Mouse (Mus musculus): ENCODE measurements around the gene Paxbp1. TPM values are rescaled to one million over a fixed set of nuclear protein-coding genes. Genes with fewer than 3 reads are reported as not detected.

Gene Paxbp1
- polyA plus RNA-seq, 1 experiment from 2014 or later = 17.3 TPM

- TF ChIP-seq CTCF (IDR thresholded peaks at IDR 0.05; ENCODE audit: low read depth) = no peak
- Histone ChIP-seq H3K4me1 (replicated peaks; ENCODE audit: control insufficient read depth, insufficient read depth, low read length) (no peaks in the 10 kb centered on the region), H3K27me3 (replicated peaks; ENCODE audit: control insufficient read depth, insufficient read depth, low read length) (no peaks in the 10 kb centered on the region), H3K9me3 (ENCODE audit: control insufficient read depth) (no peaks in the 10 kb centered on the region), H3K27ac (ENCODE audit: low read depth, low read length) (no peak overlapping the region), H3K36me3 (ENCODE audit: control insufficient read depth, insufficient read depth) (peaks cover 58% of the 10 kb centered on the region), H3K4me3 (ENCODE audit: low read depth, low read length) (no peak overlapping the region), H3K4me2 (replicated peaks; ENCODE audit: low read depth) (no peak overlapping the region), H3K9ac (ENCODE audit: low read depth, low read length) (no peak overlapping the region)
- WGBS = 93% methylated on average over 10 of the region's 10 CpGs
- ATAC-seq = no peak
These were observed 80.0 kb downstream of the Paxbp1 start for GRCm38 (mm10) chr16:90964302-90964701.

Other genes with a start within 250 kb of the Paxbp1 start
- gene Urb1, start 234.1 kb downstream of the Paxbp1 start, polyA plus RNA-seq (2015; fragmentation: Nextera tagmentation; extraction: Ambion mirVana) = 2.4 and 2.6 TPM in 2 replicates
- 0.68 and 0.69 TPM in 2 replicates for gene Eva1c, start 217.8 kb downstream of the Paxbp1 start, polyA plus RNA-seq (2015; fragmentation: Nextera tagmentation; extraction: Ambion mirVana)
- gene Cfap298, start 109.4 kb downstream of the Paxbp1 start, polyA plus RNA-seq (2015; fragmentation: Nextera tagmentation; extraction: Ambion mirVana) = 20.1 and 22.1 TPM in 2 replicates
- 15.8 and 16.6 TPM in 2 replicates for gene Synj1, start 33.2 kb downstream of the Paxbp1 start, polyA plus RNA-seq (2015; fragmentation: Nextera tagmentation; extraction: Ambion mirVana)
- gene 4932438H23Rik, start 50.6 kb upstream of the Paxbp1 start, polyA plus RNA-seq (2015; fragmentation: Nextera tagmentation; extraction: Ambion mirVana) = 0.34 and 0.44 TPM in 2 replicates
- not detected in 2 replicates for gene Olig2, start 180.9 kb upstream of the Paxbp1 start, polyA plus RNA-seq (2015; fragmentation: Nextera tagmentation; extraction: Ambion mirVana)
- not detected in 2 replicates for gene Olig1, start 225.2 kb upstream of the Paxbp1 start, polyA plus RNA-seq (2015; fragmentation: Nextera tagmentation; extraction: Ambion mirVana)

Measured in intestine, postnatal 0 days (tissue).